Mouse (Mus musculus): ENCODE results near the gene Mapk9. TPM values are rescaled to one million over a fixed set of nuclear protein-coding genes. Genes with fewer than 3 reads are reported as not detected.

The Mapk9 gene
- polyA plus RNA-seq, 1 experiment from 2014 or later: 51.8 TPM

Small RNA genes lying within 50 kb of the gene (microRNA-seq; reads per million reads assigned to microRNA genes)
- gene Gm23492: not detected

Other genes starting within 250 kb of the Mapk9 start
- 4.9 TPM in 2 replicates for gene Flt4, start 237.5 kb upstream of the Mapk9 start, polyA plus RNA-seq (2014; fragmentation: Nextera tagmentation; extraction: Ambion mirVana)
- gene Scgb3a1, start 183.1 kb upstream of the Mapk9 start, polyA plus RNA-seq (2014; fragmentation: Nextera tagmentation; extraction: Ambion mirVana): not detected in 2 replicates
- gene Cnot6, start 134.0 kb upstream of the Mapk9 start, polyA plus RNA-seq (2014; fragmentation: Nextera tagmentation; extraction: Ambion mirVana): 53.9 and 60.2 TPM in 2 replicates
- 10.9 and 11.8 TPM in 2 replicates for gene Gfpt2, start 52.6 kb upstream of the Mapk9 start, polyA plus RNA-seq (2014; fragmentation: Nextera tagmentation; extraction: Ambion mirVana)
- gene Rasgef1c, start 55.1 kb downstream of the Mapk9 start, polyA plus RNA-seq (2014; fragmentation: Nextera tagmentation; extraction: Ambion mirVana): 8.5 and 10.9 TPM in 2 replicates
- gene Rnf130, start 178.6 kb downstream of the Mapk9 start, polyA plus RNA-seq (2014; fragmentation: Nextera tagmentation; extraction: Ambion mirVana): 79.0 and 80.0 TPM in 2 replicates

Data from neural tube, embryonic 11.5 days (tissue).